Mouse (Mus musculus) Patski (cell line): ENCODE measurements around the gene Ubl4b. TPM values are rescaled to one million over a fixed set of nuclear protein-coding genes. Genes with fewer than 3 reads are reported as not detected.

Source experiments
- ATAC-seq: fragments of 100-300 bp; one replicate; pipeline ENCODE4 v1.8.0; 2021
- CTCF ChIA-PET: fragments of 350-600 bp; sonication (Branson Sonifier 250); formaldehyde crosslinking; loops from one replicate; lab custom pipeline; 2022; ENCODE audit warnings: inconsistent platforms; lab: Charles Lee
- POLR2A ChIA-PET: fragments of 350-600 bp; sonication (Branson Sonifier 250); formaldehyde crosslinking; loops from one replicate; lab custom pipeline; 2022; ENCODE audit warnings: antibody characterized with exemption, inconsistent platforms; lab: Charles Lee
- DNase-seq: peaks from one replicate; pipeline ENCODE4 v3.0.0-alpha.2; 2011; ENCODE audit warnings: low read depth, low spot score
- H3K27me3 ChIP-seq: fragments of 371-371 bp; one replicate; pipeline ENCODE4 v1.5.1; 2021
- CTCF ChIP-seq: fragments of 100-300 bp; IDR thresholded peaks from one replicate; pipeline ENCODE4 v1.5.1; 2021
- in situ Hi-C: fragments of 300-500 bp; cut with MboI; formaldehyde crosslinking; loops from 3 replicates; pipeline ENCODE4 v1.11.1; 2018; ENCODE audit warnings: low pct_unique_long_range_greater_than_20kb, mixed read lengths
- polyA plus RNA-seq: library from polyadenylated mRNA; unstranded; gene quantifications from one replicate; pipeline ENCODE4 v1.2.3, GENCODE M21; 2021

The Ubl4b gene
- polyA plus RNA-seq, 1 experiment from 2014 or later: not detected

DNA sequence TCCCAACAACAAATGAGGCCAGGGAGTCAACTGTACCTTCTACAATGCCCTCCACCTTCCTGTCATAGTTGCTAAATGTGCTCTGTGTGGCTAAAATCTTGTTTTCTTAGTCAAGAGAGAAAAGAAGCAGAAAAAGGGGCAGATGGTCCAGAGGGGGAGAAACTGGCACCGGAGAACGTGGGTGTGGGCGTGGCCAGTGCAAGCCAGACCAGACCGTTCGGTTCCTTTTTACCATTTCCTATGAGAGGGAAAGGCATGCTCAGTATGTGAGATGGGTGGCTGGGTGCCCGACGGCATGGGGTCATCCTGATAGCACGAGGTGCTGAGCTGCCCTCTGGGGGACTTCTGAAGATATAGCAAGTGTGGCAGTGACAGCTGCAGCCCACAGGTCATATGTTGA, 46.2 kb downstream of the Ubl4b start:
- no peaks in the 10 kb centered on the region for H3K27me3 ChIP-seq
- DNase-seq (no peak), ATAC-seq (no peak)
- POLR2A ChIA-PET: no interaction called here
- in situ Hi-C loops: no loop called here
- CTCF ChIA-PET: no interaction called here
- TF ChIP-seq CTCF: no peak

DNA sequence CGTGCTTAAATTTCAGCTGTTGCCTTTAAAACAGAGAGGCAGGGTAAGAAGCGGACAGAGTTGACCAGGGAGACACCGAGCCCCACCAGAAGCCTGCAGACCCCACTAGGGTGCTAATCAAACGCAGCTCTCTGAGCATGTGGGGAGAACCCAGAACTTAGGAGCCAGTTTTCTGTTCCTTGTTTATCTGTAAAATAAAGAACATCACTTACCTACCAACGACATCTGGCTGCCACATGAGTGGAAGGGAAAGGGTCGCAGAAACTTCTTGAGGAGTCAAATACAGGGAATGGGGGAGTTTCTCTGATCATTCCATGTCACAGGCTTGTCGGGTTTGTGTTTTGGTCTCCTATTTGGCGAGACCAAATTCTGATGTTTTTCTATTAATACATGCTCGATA, 46.9 kb downstream of the Ubl4b start:
- ATAC-seq: no peak
- ChIA-PET CTCF (interaction anchor here (1.0 to 3.4 kb wide), 2 partner anchors 8 to 12 kb away, joined by 3 to 13 read pairs; no protein-coding TSS in a partner anchor), POLR2A (no interaction called here)
- in situ Hi-C loops: no loop called here
- H3K27me3 ChIP-seq: no peaks in the 10 kb centered on the region
- no peak for DNase-seq
- no peak for TF ChIP-seq CTCF

DNA sequence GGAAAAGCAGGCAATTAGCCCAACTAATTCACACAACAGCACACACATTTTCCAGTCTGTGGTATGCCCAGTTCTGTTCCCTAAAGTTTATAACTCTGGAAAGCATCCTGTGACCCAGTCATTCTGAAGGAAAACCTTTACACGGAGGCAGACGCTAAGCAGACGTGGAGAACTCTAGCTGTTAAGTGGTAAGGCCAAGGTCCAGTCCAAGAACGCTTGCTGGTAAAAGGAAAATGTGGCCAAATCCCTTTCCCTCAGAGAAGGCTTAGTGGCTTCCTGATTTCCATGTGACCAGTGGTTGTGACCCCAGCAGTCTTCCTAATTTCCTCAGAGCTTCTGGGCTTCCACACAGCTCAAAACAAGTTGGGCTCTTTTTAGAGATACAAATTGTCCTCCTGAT, 48.3 kb downstream of the Ubl4b start:
- ATAC-seq (peak; percentile 17), DNase-seq (no peak)
- no peak for TF ChIP-seq CTCF
- CTCF ChIA-PET: interaction anchor here (0.8 to 3.4 kb wide), 10 partner anchors 9 to 49 kb away, joined by 3 to 19 read pairs (median 5); no protein-coding TSS in a partner anchor
- POLR2A ChIA-PET: interaction anchor here (0.7 to 1.0 kb wide), 2 partner anchors 27 to 62 kb away, joined by 3 to 4 read pairs; no protein-coding TSS in a partner anchor
- in situ Hi-C loops: no loop called here
- H3K27me3 ChIP-seq: no peaks in the 10 kb centered on the region

DNA sequence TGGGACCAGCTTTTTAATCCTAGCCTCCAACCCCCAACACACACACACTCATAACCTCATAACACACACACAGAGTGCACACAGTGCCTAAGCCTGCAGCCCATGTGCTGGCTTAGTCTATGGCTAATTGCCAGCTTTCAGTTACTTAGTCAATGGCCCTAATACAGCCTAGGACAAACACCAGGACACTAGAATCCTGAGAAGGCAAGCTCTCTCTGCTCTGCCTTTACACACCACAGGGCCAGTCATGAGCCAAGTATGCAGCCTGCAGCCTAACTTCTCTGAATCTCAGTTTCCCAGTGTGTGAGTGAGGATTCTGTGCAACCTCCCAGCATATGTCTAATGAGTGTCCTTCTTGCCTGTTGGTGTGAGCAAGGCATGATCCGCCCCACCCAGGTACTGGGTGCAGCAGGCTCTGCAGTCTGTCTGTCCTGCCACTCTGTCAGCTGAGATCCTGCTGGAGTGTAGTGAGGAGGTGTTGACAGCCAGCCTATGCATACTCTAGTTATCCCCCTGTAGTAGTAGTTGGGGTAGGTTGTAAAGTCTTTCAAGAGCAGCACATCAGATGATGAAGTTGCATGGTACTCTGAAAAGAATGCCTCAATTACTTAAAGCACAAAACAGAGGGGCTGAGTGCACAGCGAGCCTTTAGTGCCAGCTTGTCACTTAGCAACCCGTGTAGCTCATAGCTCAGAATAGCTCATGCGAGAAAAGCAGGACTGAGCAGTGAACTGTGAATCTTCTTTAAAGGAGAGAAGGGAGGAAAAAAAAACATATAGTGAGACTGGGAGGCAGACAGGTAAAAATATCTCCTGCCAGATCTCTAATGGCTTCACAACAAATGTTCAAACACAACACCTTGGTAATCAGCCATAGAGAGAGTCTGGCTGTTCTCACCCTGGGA, 49.2 kb downstream of the Ubl4b start:
- POLR2A ChIA-PET: interaction anchor here (1.2 kb wide), 1 partner anchor 9 kb away, joined by 3 read pairs; no protein-coding TSS in a partner anchor
- CTCF ChIA-PET: interaction anchor here (0.5 to 3.4 kb wide), 14 partner anchors 8 to 502 kb away, joined by 3 to 19 read pairs (median 4); no protein-coding TSS in a partner anchor
- ATAC-seq: peak; percentile 95
- peak; percentile 72 for DNase-seq
- no peaks in the 10 kb centered on the region for H3K27me3 ChIP-seq
- in situ Hi-C loops: no loop called here
- no peak for TF ChIP-seq CTCF

DNA sequence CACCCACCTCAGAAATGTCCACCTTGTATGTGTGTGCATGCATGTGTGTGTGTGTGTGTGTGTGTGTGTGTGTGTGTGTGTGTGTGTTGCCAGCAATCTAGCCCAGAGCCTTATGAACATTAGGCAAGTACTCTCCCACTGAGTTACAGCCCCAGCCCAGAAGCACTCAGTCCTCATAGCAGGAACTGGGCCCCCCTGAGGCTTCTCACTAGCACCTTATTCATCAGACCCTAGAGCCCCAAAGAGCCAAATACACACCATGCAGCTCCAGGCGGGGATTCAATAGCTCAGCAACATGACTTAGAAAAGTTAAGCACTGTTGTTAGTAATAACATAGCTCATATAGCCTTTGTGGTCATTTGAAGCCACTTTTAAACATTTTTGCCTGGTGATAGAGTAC, 50.3 kb downstream of the Ubl4b start:
- ChIA-PET POLR2A (interaction anchor here (0.6 to 1.0 kb wide), 2 partner anchors 32 to 269 kb away, joined by 3 to 4 read pairs; no protein-coding TSS in a partner anchor), CTCF (interaction anchor here (0.8 to 3.2 kb wide), 13 partner anchors 9 to 109 kb away, joined by 3 to 19 read pairs (median 4); partner anchors contain the start of gene Slc6a17)
- no peaks in the 10 kb centered on the region for H3K27me3 ChIP-seq
- DNase-seq (no peak), ATAC-seq (no peak)
- TF ChIP-seq CTCF: no peak
- in situ Hi-C loops: no loop called here

DNA sequence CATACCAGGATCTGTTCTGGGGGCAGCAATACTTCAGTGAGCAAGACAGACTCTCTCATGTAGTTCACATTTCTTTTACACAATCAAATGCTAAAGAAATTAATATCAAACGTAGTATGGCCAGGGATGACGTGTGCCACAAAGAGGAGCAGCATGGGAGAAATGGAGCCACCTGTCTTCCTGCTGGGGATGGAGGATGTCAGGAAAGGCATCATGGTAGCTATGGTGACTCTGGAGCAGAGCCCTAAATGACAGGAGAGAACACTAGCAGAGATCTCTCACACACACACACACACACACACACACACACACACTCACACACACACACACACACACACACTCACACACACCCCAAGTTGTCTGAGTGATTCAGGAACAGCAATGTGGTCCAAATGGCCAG, 51.2 kb downstream of the Ubl4b start:
- CTCF ChIA-PET: interaction anchor here (0.9 to 3.2 kb wide), 10 partner anchors 8 to 101 kb away, joined by 3 to 19 read pairs (median 3); partner anchors contain the start of gene Slc6a17

More for the DNA sequence above, 51.2 kb downstream of the Ubl4b start:
- no peak for DNase-seq
- no peak for ATAC-seq
- POLR2A ChIA-PET: interaction anchor here (0.6 to 1.0 kb wide), 2 partner anchors 33 to 268 kb away, joined by 3 to 4 read pairs; no protein-coding TSS in a partner anchor
- H3K27me3 ChIP-seq: no peaks in the 10 kb centered on the region
- no peak for TF ChIP-seq CTCF
- in situ Hi-C loops: no loop called here

Other genes starting within 250 kb of the Ubl4b start
- gene Rbm15, start 221.4 kb downstream of the Ubl4b start, polyA plus RNA-seq: 11.1 TPM
- not detected for gene Kcnc4, start 95.5 kb downstream of the Ubl4b start, polyA plus RNA-seq
- 25.5 TPM for gene Slc6a17, start 37.1 kb downstream of the Ubl4b start, polyA plus RNA-seq
- gene Alx3, start 40.0 kb upstream of the Ubl4b start, polyA plus RNA-seq: 0.10 TPM
- not detected for gene Gm10961, start 76.2 kb upstream of the Ubl4b start, polyA plus RNA-seq
- gene Strip1, start 76.6 kb upstream of the Ubl4b start, polyA plus RNA-seq: 84.5 TPM
- 229 TPM for gene Ahcyl1, start 141.5 kb upstream of the Ubl4b start, polyA plus RNA-seq
- 414 TPM for gene Csf1, start 205.4 kb upstream of the Ubl4b start, polyA plus RNA-seq